Mouse (Mus musculus) CH12.LX (cell line): ENCODE measurements around the gene Entpd8. TPM values are rescaled to one million over a fixed set of nuclear protein-coding genes. Genes with fewer than 3 reads are reported as not detected.

Source experiments
- DNase-seq: peaks from one replicate; pipeline ENCODE4 v3.0.0-alpha.2; 2013; ENCODE audit errors: extremely low read depth
- H3K27ac ChIP-seq: 2 replicates; pipeline ENCODE4 v1.5.1; 2012; ENCODE audit warnings: low read depth, mild to moderate bottlenecking, control low read depth, moderate library complexity; ENCODE audit not compliant: insufficient read depth
- H3K27me3 ChIP-seq: replicated peaks from 2 replicates; pipeline ENCODE3; 2012; ENCODE audit warnings: inconsistent platforms
- H3K36me3 ChIP-seq, 2 experiments: replicated peaks in 1 of 2; 2 replicates each; pipeline versions ENCODE3 to v1.6.1; 2012; ENCODE audit warnings: inconsistent platforms in 1 of 2, low read length in 1 of 2, mild to moderate bottlenecking in 1 of 2, mixed read lengths in 1 of 2, moderate library complexity in 1 of 2; ENCODE audit not compliant: control insufficient read depth in 1 of 2, insufficient read depth in 1 of 2
- H3K4me1 ChIP-seq, 2 experiments: 2 replicates each; pipeline ENCODE4 v1.6.1; 2012; ENCODE audit warnings: inconsistent platforms in 1 of 2, moderate library complexity in 1 of 2; ENCODE audit not compliant: insufficient read depth in 2 of 2, control insufficient read depth in 1 of 2
- H3K4me2 ChIP-seq: 2 replicates; pipeline ENCODE4 v1.6.1; 2012; ENCODE audit warnings: low read depth, mild to moderate bottlenecking, control low read depth; ENCODE audit not compliant: poor library complexity, insufficient read depth, severe bottlenecking
- H3K4me3 ChIP-seq, 3 experiments: fragments of 150-350 bp in 1 of 3; sonication (generic) in 1 of 3; replicated peaks in 1 of 3; 2 replicates each; pipeline versions ENCODE3 to v1.5.1; 2011 to 2012; ENCODE audit warnings: low read depth in 2 of 3, low read length in 2 of 3, mild to moderate bottlenecking in 2 of 3, moderate library complexity in 2 of 3, control low read depth in 1 of 3, improper control_type of control experiment in 1 of 3, inconsistent platforms in 1 of 3, mixed read lengths in 1 of 3; ENCODE audit not compliant: poor library complexity in 1 of 3
- H3K79me2 ChIP-seq: replicated peaks from 2 replicates; pipeline ENCODE4 v1.6.1; 2012; ENCODE audit warnings: mild to moderate bottlenecking, moderate library complexity; ENCODE audit not compliant: control insufficient read depth, poor library complexity, insufficient read depth, severe bottlenecking; ENCODE audit errors: extremely low read depth
- H3K9ac ChIP-seq: 2 replicates; pipeline ENCODE4 v1.6.1; 2012; ENCODE audit warnings: low read depth, mild to moderate bottlenecking, control low read depth, moderate library complexity; ENCODE audit not compliant: insufficient read depth
- H3K9me3 ChIP-seq: replicated peaks from 2 replicates; pipeline ENCODE3; 2012; ENCODE audit warnings: low read length, inconsistent platforms, mixed read lengths
- CTCF ChIP-seq, 2 experiments: IDR thresholded peaks in 1 of 2; conservative IDR thresholded peaks in 1 of 2; 2 replicates each; pipeline ENCODE4 v1.5.1; 2011 to 2012; ENCODE audit warnings: low read depth in 2 of 2, low read length in 2 of 2, improper control_type of control experiment in 1 of 2, inconsistent platforms in 1 of 2, mild to moderate bottlenecking in 1 of 2, moderate library complexity in 1 of 2
- E2F4 ChIP-seq: IDR thresholded peaks from 2 replicates; pipeline ENCODE4 v1.6.1; 2011; ENCODE audit warnings: low read depth, low read length, improper control_type of control experiment; ENCODE audit not compliant: insufficient replicate concordance
- EP300 ChIP-seq: IDR thresholded peaks from 2 replicates; pipeline ENCODE4 v1.6.1; 2011; ENCODE audit warnings: low read length, improper control_type of control experiment
- GABPA ChIP-seq: IDR thresholded peaks from 2 replicates; pipeline ENCODE4 v1.6.1; 2012; ENCODE audit warnings: low read depth, low read length, improper control_type of control experiment, inconsistent platforms; ENCODE audit not compliant: insufficient replicate concordance
- HCFC1 ChIP-seq: IDR thresholded peaks from 2 replicates; pipeline ENCODE4 v1.6.1; 2012; ENCODE audit warnings: low read depth, mild to moderate bottlenecking, inconsistent platforms, low read length, improper control_type of control experiment
- JUN ChIP-seq: IDR thresholded peaks from 2 replicates; pipeline ENCODE4 v1.6.1; 2011; ENCODE audit warnings: low read depth, mild to moderate bottlenecking, low read length, improper control_type of control experiment, moderate library complexity; ENCODE audit not compliant: insufficient read depth
- KAT2A ChIP-seq: IDR thresholded peaks from 2 replicates; pipeline ENCODE4 v1.6.1; 2012; ENCODE audit warnings: low read length, improper control_type of control experiment, inconsistent platforms; ENCODE audit not compliant: insufficient replicate concordance
- MAFK ChIP-seq: IDR thresholded peaks from 2 replicates; pipeline ENCODE4 v1.6.1; 2011; ENCODE audit warnings: low read length, improper control_type of control experiment; ENCODE audit not compliant: insufficient replicate concordance
- MAX ChIP-seq: IDR thresholded peaks from 2 replicates; pipeline ENCODE4 v1.6.1; 2011; ENCODE audit warnings: low read length, improper control_type of control experiment
- MAZ ChIP-seq: IDR thresholded peaks from 2 replicates; pipeline ENCODE4 v1.6.1; 2012; ENCODE audit warnings: low read depth, mild to moderate bottlenecking, inconsistent platforms, low read length, improper control_type of control experiment, moderate library complexity
- MEF2A ChIP-seq: IDR thresholded peaks from 2 replicates; pipeline ENCODE4 v1.6.1; 2014; ENCODE audit warnings: low read depth, mild to moderate bottlenecking, inconsistent platforms, low read length, improper control_type of control experiment, borderline replicate concordance
- POLR2AphosphoS2 ChIP-seq: IDR thresholded peaks from 2 replicates; pipeline ENCODE4 v1.6.1; 2011; ENCODE audit warnings: low read depth, low read length, improper control_type of control experiment
- TCF12 ChIP-seq: IDR thresholded peaks from 2 replicates; pipeline ENCODE4 v1.6.1; 2014; ENCODE audit warnings: low read depth, mild to moderate bottlenecking, inconsistent platforms, low read length, improper control_type of control experiment
- USF2 ChIP-seq: conservative IDR thresholded peaks from 2 replicates; pipeline ENCODE4 v1.6.1; 2011; ENCODE audit warnings: low read depth, low read length, improper control_type of control experiment
- ZKSCAN1 ChIP-seq: IDR thresholded peaks from 2 replicates; pipeline ENCODE4 v1.6.1; 2012; ENCODE audit warnings: low read depth, inconsistent platforms, low read length, improper control_type of control experiment, borderline replicate concordance
- ZMIZ1 ChIP-seq: IDR thresholded peaks from 2 replicates; pipeline ENCODE4 v1.6.1; 2012; ENCODE audit warnings: low read depth, mild to moderate bottlenecking, inconsistent platforms, low read length, improper control_type of control experiment
- dilution Hi-C: fragments of 300-500 bp; cut with MboI; formaldehyde crosslinking; loops from 2 replicates; pipeline ENCODE4 v1.14.3; 2020; ENCODE audit warnings: low sequenced_read_pairs; ENCODE audit not compliant: extremely low pct_unique_long_range_greater_than_20kb, extremely low pct_ligation_motif_present
- in situ Hi-C: fragments of 300-500 bp; cut with MboI; formaldehyde crosslinking; loops from 3 replicates; pipeline ENCODE4 v1.14.3; 2019; ENCODE audit warnings: low sequenced_read_pairs, low pct_ligation_motif_present, low pct_unique_long_range_greater_than_20kb, mixed read lengths
- polyA plus RNA-seq: library from polyadenylated mRNA; unstranded; fragments of >175 nt; gene quantifications from 2 replicates; pipeline ENCODE4 v1.2.1, GENCODE M21; 2012; ENCODE audit warnings: low read depth; ENCODE audit not compliant: insufficient read length
- total RNA-seq, 2 experiments: library from RNA; depleted of rRNA; stranded (reverse); fragments of 300-350 nt in 1 of 2; fragments of >200 nt in 1 of 2; gene quantifications; 2 replicates each; pipeline ENCODE4 v1.2.3; 2012 to 2014

The Entpd8 gene
- total and polyA plus RNA-seq, 3 experiments: not detected

GRCm38 (mm10) chr2:25083697-25084096, 3.6 kb downstream of the Entpd8 start:
- H3K4me2 ChIP-seq: no peak overlapping the region
- DNase-seq: no peak
- in situ Hi-C loops (no loop called here), dilution Hi-C loops (no loop called here)
- H3K36me3 ChIP-seq: peaks cover 0 to 8% of the 10 kb centered on the region in 2 experiments
- no peak overlapping the region for H3K27ac ChIP-seq
- no peak overlapping the region for H3K9ac ChIP-seq
- no peak overlapping the region for H3K4me3 ChIP-seq
- H3K4me1 ChIP-seq: no peaks in the 10 kb centered on the region; a peak in 1 of 4 replicates
- no peaks in the 10 kb centered on the region for H3K9me3 ChIP-seq
- TF ChIP-seq EP300: no peak
- TF ChIP-seq E2F4: no peak
- H3K27me3 ChIP-seq: no peaks in the 10 kb centered on the region
- H3K79me2 ChIP-seq: no peaks in the 10 kb centered on the region

- peaks cover 0 to 25% of the 10 kb centered on the region in 2 experiments for H3K36me3 ChIP-seq
- no peak overlapping the region for H3K4me2 ChIP-seq
- DNase-seq: no peak
- H3K4me1 ChIP-seq: no peaks in the 10 kb centered on the region; a peak in 1 of 4 replicates
- no peaks in the 10 kb centered on the region for H3K9me3 ChIP-seq
- H3K4me3 ChIP-seq: no peak overlapping the region
- H3K9ac ChIP-seq: no peak overlapping the region
- no peak overlapping the region for H3K27ac ChIP-seq
- dilution Hi-C loops (no loop called here), in situ Hi-C loops (no loop called here)
- H3K27me3 ChIP-seq: no peaks in the 10 kb centered on the region
- H3K79me2 ChIP-seq: no peaks in the 10 kb centered on the region
- no peak for TF ChIP-seq MAFK
- no peak for TF ChIP-seq JUN
- TF ChIP-seq ZKSCAN1: no peak
- no peak for TF ChIP-seq ZMIZ1
- no peak for TF ChIP-seq KAT2A
- TF ChIP-seq MEF2A: no peak
- TF ChIP-seq GABPA: no peak
- TF ChIP-seq USF2: no peak
- no peak for TF ChIP-seq E2F4
- no peak for TF ChIP-seq CTCF (conservative IDR thresholded peaks at IDR 0.05 in 1 of 2, IDR thresholded peaks at IDR 0.05 in 1 of 2; ENCODE audit: low read depth in 2 of 2, low read length in 2 of 2)
- no peak for TF ChIP-seq HCFC1
- no peak for TF ChIP-seq POLR2AphosphoS2
- no peak for TF ChIP-seq MAZ
- no peak for TF ChIP-seq MAX
- TF ChIP-seq TCF12: no peak
Observed at GRCm38 (mm10) chr2:25085571-25085970, 5.5 kb downstream of the Entpd8 start.
